Mouse (Mus musculus) induced T-regulatory cell, adult 2 months (primary cell): ENCODE measurements around the gene Scp2.
"Not testable (repeated sequence)": the region's sequence is repeated elsewhere in the genome, so short reads cannot be mapped to it uniquely, and the experiment has no call there.

Source experiments
- DNase-seq: peaks from one replicate; pipeline ENCODE4 v3.0.0-alpha.2; 2012; ENCODE audit warnings: low read depth

The Scp2 gene

GRCm38 (mm10) chr4:108096345-108096744 is 48.5 kb downstream of the Scp2 start, which contains the start of gene Podn:
Gene Podn (minus strand): TSS chr4:108096445.
- DNase-seq = no peak

- no peak for DNase-seq
These were observed 51.9 kb downstream of the Scp2 start for GRCm38 (mm10) chr4:108092741-108093397.

- no peak for DNase-seq
These were observed 60.8 kb downstream of the Scp2 start for GRCm38 (mm10) chr4:108083993-108084392.

GRCm38 (mm10) chr4:108083032-108083735 is 61.6 kb downstream of the Scp2 start:
- no peak for DNase-seq

DNA sequence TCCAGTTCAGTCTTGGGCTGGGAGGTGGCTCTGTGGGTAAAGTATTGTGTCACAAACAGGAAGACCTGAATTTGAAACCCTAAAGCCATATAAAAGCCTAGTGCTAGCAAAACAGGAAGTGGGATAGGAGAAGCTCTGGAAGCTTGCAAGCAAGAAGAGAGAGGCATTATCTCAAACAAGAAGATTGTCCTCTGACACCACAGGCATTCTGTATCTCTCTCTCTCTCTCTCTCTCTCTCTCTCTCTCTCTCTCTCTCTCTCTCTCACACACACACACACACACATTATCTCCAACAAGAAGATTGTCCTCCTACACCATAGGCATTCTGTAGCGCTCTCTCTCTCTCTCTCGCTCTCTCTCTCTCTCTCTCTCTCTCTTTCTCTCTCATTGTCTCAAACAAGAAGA is 62.4 kb downstream of the Scp2 start:
- DNase-seq = no peak

GRCm38 (mm10) chr4:108080876-108081275 is 63.9 kb downstream of the Scp2 start:
- no peak for DNase-seq

DNA sequence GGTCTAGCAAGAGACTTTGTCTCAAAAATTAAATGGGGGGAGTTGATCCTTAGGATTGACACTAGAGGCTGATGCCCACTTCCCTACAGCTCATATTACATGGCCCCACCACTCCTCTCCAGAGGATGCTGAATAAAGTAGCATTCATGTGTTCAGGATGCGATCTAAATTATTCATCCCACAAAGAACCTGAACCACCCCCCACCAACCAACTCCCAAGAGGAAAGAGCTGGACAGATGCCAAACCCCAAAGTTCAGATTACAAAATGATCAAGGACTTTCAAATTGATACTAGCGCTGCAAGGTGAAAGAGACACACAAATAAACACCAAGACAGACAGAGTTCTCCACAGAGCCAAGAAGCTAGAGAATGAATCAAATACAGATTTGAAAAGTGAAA is 65.0 kb downstream of the Scp2 start:
- DNase-seq = no peak

DNA sequence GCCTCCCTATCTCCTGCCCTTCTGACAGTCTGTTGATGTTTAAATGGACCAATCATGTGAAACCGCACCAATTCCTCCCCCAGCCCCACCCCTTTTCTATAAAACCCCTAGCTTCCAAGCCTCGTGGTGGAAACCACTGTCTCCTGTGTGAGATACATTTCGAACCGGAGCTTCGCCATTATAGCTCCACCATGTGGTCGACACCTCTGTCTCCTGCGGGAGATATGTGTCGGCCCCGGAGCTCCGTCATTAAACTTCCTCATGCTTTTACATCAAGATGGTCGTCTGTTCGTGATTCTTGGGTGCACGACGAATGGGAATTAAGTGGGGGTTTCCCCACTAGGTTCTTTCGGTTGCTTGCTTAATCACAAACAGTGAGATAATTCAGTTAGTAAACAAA is 65.6 kb downstream of the Scp2 start:
- not testable (repeated sequence) for DNase-seq

DNA sequence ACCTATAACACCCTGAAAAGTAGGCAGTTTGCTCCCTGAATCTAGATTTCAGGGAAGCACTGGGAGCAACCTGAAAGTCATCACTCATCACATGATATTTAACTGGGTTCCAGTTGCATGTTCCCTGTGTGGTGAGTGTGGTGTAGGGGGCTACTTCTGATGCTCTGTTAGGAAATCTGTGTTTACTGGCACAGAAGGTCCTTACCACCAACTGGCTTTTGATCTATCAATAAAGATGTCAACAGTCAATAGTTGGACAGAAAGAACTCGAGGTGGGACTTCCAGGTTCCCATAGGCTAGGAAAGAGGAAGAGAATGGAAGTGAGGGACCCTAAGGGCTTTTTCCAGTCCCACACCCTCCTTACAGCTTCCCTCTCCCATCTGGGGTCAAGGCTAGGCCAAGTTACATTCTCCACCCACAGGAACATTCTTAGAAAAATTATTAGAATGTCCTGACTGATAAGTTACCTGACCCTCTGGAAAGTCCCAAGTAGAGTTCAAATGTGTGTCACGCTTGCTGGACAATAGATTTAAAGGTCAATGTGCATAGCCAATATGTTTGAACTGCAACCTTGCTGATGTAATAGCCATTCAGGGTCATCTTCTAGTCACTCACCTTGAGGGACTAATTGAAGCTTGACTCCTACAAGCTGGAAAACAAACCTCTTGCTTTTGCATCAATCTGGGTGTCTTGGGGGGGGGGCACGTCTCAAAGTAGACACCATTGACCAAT is 67.4 kb downstream of the Scp2 start:
- no peak for DNase-seq

GRCm38 (mm10) chr4:108074204-108074823 is 70.5 kb downstream of the Scp2 start:
- DNase-seq = no peak

DNA sequence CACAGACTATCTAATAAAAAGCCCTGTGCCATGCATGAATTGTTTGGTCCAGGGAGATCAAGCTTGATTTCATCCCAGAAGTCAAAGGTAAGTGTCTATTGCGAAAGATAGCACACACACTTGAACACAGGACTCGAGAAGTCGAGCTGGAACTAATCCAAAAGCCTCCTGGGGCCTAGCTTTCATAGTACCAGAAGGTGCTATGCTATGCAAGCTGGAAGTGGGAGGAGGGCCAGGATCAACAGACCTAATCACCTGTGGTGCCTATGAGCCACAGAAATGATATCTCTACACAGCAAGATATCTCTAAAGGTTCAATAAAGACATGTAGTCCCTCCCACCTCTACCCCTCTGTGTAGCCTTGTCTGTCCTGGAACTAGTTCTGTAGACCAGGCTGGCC is 72.7 kb downstream of the Scp2 start:
- DNase-seq = no peak

GRCm38 (mm10) chr4:108071235-108071901 is 73.4 kb downstream of the Scp2 start:
- peak; percentile 96 for DNase-seq

DNA sequence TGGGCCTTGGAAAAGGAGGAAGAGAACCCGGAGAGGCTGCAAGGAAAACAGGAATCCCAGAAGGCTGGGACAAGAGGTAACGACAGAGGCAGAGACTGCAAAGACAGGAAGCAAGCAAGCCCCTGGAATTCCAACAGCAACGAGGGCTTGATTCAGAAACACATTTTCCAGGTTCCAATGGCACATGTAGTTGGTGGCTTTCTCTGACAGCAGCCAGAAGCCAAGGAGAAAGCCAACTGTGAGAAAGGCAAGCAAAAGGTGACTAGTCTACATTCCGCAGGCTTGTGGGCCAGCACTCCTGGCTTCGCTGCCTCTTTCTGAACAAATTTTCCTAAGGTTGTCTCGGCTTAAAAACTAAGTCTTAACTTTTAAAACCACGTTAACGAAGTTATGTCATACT is 74.1 kb downstream of the Scp2 start:
- DNase-seq = no peak

GRCm38 (mm10) chr4:108070286-108070685 is 74.5 kb downstream of the Scp2 start:
- DNase-seq = no peak

- DNase-seq = no peak
These were observed 76.7 kb downstream of the Scp2 start for GRCm38 (mm10) chr4:108068081-108068480.

DNA sequence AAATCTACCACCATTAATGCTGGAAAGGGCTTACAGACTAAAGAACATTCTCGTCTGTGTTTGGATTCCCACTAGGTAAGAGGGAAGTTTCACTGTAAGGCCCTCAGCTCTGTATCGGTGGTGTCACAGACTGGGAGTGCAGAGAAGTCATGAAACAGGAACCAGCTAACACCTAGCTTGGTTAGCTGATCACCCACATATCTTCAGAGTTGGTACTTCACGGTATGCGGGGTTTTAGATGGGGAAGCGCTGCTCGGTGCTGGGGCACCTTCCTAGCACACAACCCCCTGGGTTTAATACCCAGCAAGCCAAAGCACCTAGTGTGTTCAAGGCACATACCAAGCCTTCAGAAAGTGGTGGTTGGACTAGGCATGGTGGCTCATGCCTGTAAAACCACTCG is 77.5 kb downstream of the Scp2 start:
- DNase-seq = no peak

GRCm38 (mm10) chr4:108066569-108066968 is 78.2 kb downstream of the Scp2 start:
- DNase-seq = no peak

DNA sequence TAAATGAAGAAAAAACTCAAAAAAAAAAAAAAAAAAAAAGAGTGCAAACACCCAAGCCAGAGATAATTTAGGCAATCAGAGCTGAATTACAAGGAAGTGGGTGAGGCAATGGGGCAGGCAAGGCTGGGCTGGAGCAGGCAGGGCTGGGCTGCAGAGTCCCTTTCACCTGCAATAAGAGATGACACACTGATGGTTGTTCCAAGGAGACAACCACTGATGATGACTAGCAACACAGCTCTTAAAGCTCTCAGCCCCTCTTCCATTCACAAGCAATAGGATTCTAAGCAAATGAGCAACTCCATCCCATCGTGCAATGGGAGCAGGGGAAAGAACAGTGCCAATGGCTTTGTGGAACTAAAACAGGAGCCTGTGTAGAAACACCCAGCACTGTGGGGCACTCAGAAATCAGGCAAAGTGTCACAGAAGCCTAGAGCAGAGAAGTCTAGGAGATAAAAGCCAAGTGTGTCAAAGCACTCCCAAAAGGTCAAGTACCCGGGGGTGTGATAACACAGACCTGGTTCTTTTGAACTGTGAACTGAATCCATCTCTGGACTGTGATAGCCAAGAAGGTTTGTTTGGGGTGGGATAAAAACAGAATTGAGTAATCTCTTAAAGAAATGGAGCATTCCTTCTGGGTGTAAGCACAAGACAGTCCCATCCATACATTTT is 79.5 kb downstream of the Scp2 start:
- no peak for DNase-seq

DNA sequence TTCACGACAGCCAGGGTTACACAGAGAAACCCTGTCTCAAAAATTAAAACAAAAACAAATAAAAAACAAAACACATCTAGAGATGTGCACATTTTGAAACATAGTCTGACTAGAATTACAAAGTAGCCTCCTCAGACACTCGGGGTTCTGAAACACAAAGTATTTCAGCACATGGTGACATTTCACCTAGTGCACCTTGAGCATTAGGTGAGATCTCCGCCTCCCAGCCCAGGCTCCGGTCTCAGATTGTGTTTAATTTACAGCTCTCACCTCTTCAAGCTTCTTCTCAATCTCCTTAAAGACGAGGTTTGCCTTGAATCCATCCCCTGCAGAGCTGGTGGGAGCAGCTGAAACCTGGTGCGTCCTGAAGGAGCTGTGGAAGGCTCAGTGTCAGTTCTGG is 81.2 kb downstream of the Scp2 start:
- DNase-seq = no peak

GRCm38 (mm10) chr4:108062524-108062923 is 82.3 kb downstream of the Scp2 start:
- no peak for DNase-seq

DNA sequence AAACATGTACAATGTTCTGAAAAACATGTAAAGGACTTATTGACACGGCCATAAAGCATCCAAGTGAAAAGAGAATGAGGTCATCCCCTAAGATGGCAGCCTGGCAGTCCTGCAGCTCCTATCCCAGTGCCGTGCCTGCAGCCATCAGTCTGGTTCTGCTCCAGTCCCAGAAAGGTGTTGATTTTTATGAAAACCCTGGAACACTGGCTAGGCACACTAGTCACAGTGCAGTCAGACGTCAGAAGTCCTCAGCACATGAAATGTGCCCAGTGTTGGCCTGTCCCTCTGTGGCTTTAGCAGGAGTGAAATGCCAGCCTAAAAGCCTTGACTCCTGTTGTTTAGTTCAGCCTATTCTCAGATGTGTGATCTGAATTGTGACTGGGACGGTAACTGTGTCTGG is 84.0 kb downstream of the Scp2 start:
- no peak for DNase-seq
